Mouse (Mus musculus) cortical plate, adult 2 months (tissue): ENCODE measurements around the gene Gm10282.

ENCODE experiments used
- CTCF ChIP-seq: fragments of 200-500 bp; IDR thresholded peaks from 2 replicates; pipeline ENCODE4 v1.5.1; 2011; ENCODE audit warnings: mild to moderate bottlenecking, control low read depth, low read length; ENCODE audit not compliant: insufficient read depth; ENCODE audit errors: extremely low read depth
- POLR2A ChIP-seq: fragments of 200-500 bp; IDR thresholded peaks from 2 replicates; pipeline ENCODE4 v1.6.1; 2011; ENCODE audit warnings: mild to moderate bottlenecking, low read length, control low read depth; ENCODE audit not compliant: insufficient read depth; ENCODE audit errors: extremely low read depth

DNA sequence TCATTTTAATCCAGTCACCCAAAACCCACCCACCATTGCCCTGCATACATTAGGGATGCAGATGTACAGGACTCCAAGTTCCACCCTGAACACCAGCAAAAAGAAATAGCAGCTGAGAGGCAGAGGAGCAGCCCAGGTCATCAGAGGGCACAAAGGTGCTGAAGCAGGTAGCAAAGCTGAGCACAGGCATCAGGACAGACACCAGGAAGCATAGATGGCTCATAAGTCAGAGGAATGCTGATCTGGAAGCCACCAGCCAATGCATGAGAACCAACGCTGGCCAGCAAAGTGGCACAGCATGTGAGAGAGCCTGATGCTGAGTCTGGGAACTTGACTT is 47.2 kb downstream of the Gm10282 start:
- no peak for TF ChIP-seq CTCF
- no peak for TF ChIP-seq POLR2A
